Mouse (Mus musculus) heart, postnatal 0 days (tissue): ENCODE results near the gene Tmem198b. TPM values are rescaled to one million over a fixed set of nuclear protein-coding genes. Genes with fewer than 3 reads are reported as not detected.
"Not testable (repeated sequence)": the region's sequence is repeated elsewhere in the genome, so short reads cannot be mapped to it uniquely, and the experiment has no call there.

Experiments
- ATAC-seq: fragments of 200-750 bp; cut with Nextera tagmentation; 2 replicates; pipeline ENCODE4 v1.8.0; 2017; ENCODE audit warnings: low read depth, moderate number of reproducible peaks, moderate library complexity; ENCODE audit not compliant: insufficient read depth
- DNase-seq: peaks from one replicate; pipeline ENCODE4 v3.0.0-alpha.2; 2016; ENCODE audit warnings: low spot score
- H3K27ac ChIP-seq: fragments of 300-500 bp; sonication (generic); 2 replicates; pipeline ENCODE4 v1.5.1; 2014; ENCODE audit warnings: low read depth, mild to moderate bottlenecking
- H3K27me3 ChIP-seq: fragments of 300-500 bp; sonication (generic); 2 replicates; pipeline ENCODE4 v1.6.1; 2014; ENCODE audit warnings: low read length, mixed read lengths; ENCODE audit not compliant: control insufficient read depth, insufficient read depth
- H3K36me3 ChIP-seq: fragments of 300-500 bp; sonication (generic); replicated peaks from 2 replicates; pipeline ENCODE4 v1.6.1; 2014; ENCODE audit warnings: low read length, mixed read lengths; ENCODE audit not compliant: control insufficient read depth, insufficient read depth
- H3K4me1 ChIP-seq: fragments of 300-500 bp; sonication (generic); 2 replicates; pipeline ENCODE4 v1.6.1; 2014; ENCODE audit warnings: antibody characterized with exemption; ENCODE audit not compliant: control insufficient read depth, insufficient read depth
- H3K4me2 ChIP-seq: fragments of 300-500 bp; sonication (generic); 2 replicates; pipeline ENCODE4 v1.6.1; 2014; ENCODE audit warnings: low read depth, mild to moderate bottlenecking, low read length, moderate library complexity
- H3K4me3 ChIP-seq: fragments of 300-500 bp; sonication (generic); 2 replicates; pipeline ENCODE4 v1.5.1; 2014; ENCODE audit warnings: low read depth, low read length
- H3K9ac ChIP-seq: fragments of 300-500 bp; sonication (generic); replicated peaks from 2 replicates; pipeline ENCODE4 v1.6.1; 2014; ENCODE audit warnings: low read depth, low read length, mixed read lengths
- H3K9me3 ChIP-seq: fragments of 300-500 bp; sonication (generic); replicated peaks from 2 replicates; pipeline ENCODE4 v1.6.1; 2016; ENCODE audit warnings: low read length; ENCODE audit not compliant: control insufficient read depth
- CTCF ChIP-seq: IDR thresholded peaks from 2 replicates; pipeline ENCODE4 v1.5.1; 2016; ENCODE audit warnings: antibody characterized with exemption, control low read depth, low read depth
- EP300 ChIP-seq: IDR thresholded peaks from 2 replicates; pipeline ENCODE4 v1.6.1; 2016; ENCODE audit warnings: antibody characterized with exemption, low read depth
- WGBS: fragments of 180-500 bp; shearing (Covaris S2); extraction: QIAGEN DNeasy Blood & Tissue Kit; methylation state at CpG from one replicate; pipeline ENCODE4 v1.1.7; 2014; 5-methylcytosine and 5-hydroxymethylcytosine counted together
- polyA plus RNA-seq: library from polyadenylated mRNA; unstranded; fragments of >200 nt; fragmentation: Nextera tagmentation; extraction: Ambion mirVana; gene quantifications from 2 replicates; pipeline ENCODE4 v1.2.1, GENCODE M21; 2015
- total RNA-seq: library from RNA; depleted of rRNA; stranded (reverse); fragments of >200 nt; gene quantifications from 2 replicates; pipeline ENCODE4 v1.2.3, GENCODE M21; 2014; ENCODE audit warnings: low replicate concordance

Gene Tmem198b
- total and polyA plus RNA-seq, 2 experiments from 2014 or later: 11.6 to 24.4 TPM

GRCm38 (mm10) chr10:128843260-128843659 lies 39.1 kb upstream of the Tmem198b start:
- Histone ChIP-seq H3K36me3 (peaks cover 40% of the 10 kb centered on the region), H3K4me3 (no peak overlapping the region), H3K4me1 (no peaks in the 10 kb centered on the region), H3K27ac (no peak overlapping the region), H3K9me3 (no peaks in the 10 kb centered on the region), H3K4me2 (no peak overlapping the region), H3K27me3 (no peaks in the 10 kb centered on the region), H3K9ac (no peak overlapping the region)
- 93% methylated on average over 5 of the region's 5 CpGs for WGBS
- DNase-seq (no peak), ATAC-seq (no peak)
- no peak for TF ChIP-seq CTCF
- no peak for TF ChIP-seq EP300

- H3K27me3 ChIP-seq: no peaks in the 10 kb centered on the region
- no peaks in the 10 kb centered on the region for H3K4me1 ChIP-seq
- ATAC-seq (no peak), DNase-seq (no peak)
- H3K4me3 ChIP-seq: no peak overlapping the region
- no peak overlapping the region for H3K9ac ChIP-seq
- no peak overlapping the region for H3K27ac ChIP-seq
- H3K4me2 ChIP-seq: no peak overlapping the region
- peaks cover 42% of the 10 kb centered on the region for H3K36me3 ChIP-seq
- no peaks in the 10 kb centered on the region for H3K9me3 ChIP-seq
- TF ChIP-seq EP300 (no peak), CTCF (no peak)
These were observed 36.4 kb upstream of the Tmem198b start for GRCm38 (mm10) chr10:128840612-128841011.

GRCm38 (mm10) chr10:128839434-128839833 lies 35.3 kb upstream of the Tmem198b start:
- Histone ChIP-seq H3K9me3 (no peaks in the 10 kb centered on the region), H3K4me1 (no peaks in the 10 kb centered on the region), H3K36me3 (peaks cover 39% of the 10 kb centered on the region), H3K4me3 (no peak overlapping the region), H3K4me2 (no peak overlapping the region), H3K9ac (no peak overlapping the region), H3K27ac (no peak overlapping the region), H3K27me3 (no peaks in the 10 kb centered on the region)
- no peak for ATAC-seq
- no peak for TF ChIP-seq EP300
- no peak for TF ChIP-seq CTCF
- no peak for DNase-seq

- no peaks in the 10 kb centered on the region for H3K27me3 ChIP-seq
- no peaks in the 10 kb centered on the region for H3K4me1 ChIP-seq
- no peak overlapping the region for H3K4me2 ChIP-seq
- TF ChIP-seq EP300 (no peak), CTCF (no peak)
- ATAC-seq (no peak), DNase-seq (no peak)
- H3K9ac ChIP-seq: no peak overlapping the region
- H3K36me3 ChIP-seq: peaks cover 39% of the 10 kb centered on the region
- no peaks in the 10 kb centered on the region for H3K9me3 ChIP-seq
- H3K4me3 ChIP-seq: no peak overlapping the region
- H3K27ac ChIP-seq: no peak overlapping the region
These were observed 33.2 kb upstream of the Tmem198b start for GRCm38 (mm10) chr10:128837400-128837799.

- H3K27ac ChIP-seq: no peak overlapping the region
- no peak for TF ChIP-seq CTCF
- no peak for TF ChIP-seq EP300
- no peaks in the 10 kb centered on the region for H3K9me3 ChIP-seq
- no peak overlapping the region for H3K4me2 ChIP-seq
- no peak overlapping the region for H3K4me3 ChIP-seq
- no peak for ATAC-seq
- H3K4me1 ChIP-seq: peaks cover 10% of the 10 kb centered on the region
- H3K36me3 ChIP-seq: peaks cover 16% of the 10 kb centered on the region
- H3K9ac ChIP-seq: no peak overlapping the region
- no peak for DNase-seq
- no peaks in the 10 kb centered on the region for H3K27me3 ChIP-seq
- WGBS: 96% methylated on average over 9 of the region's 9 CpGs
These were observed 19.7 kb upstream of the Tmem198b start for GRCm38 (mm10) chr10:128823821-128824220.

GRCm38 (mm10) chr10:128823087-128823486 lies 18.9 kb upstream of the Tmem198b start:
- H3K9ac ChIP-seq: not testable (repeated sequence)

More at GRCm38 (mm10) chr10:128823087-128823486, 18.9 kb upstream of the Tmem198b start:
- DNase-seq, H3K27ac ChIP-seq, H3K9me3 ChIP-seq, H3K4me1 ChIP-seq, H3K27me3 ChIP-seq, ATAC-seq: not testable (repeated sequence)
- WGBS: 77% methylated on average over 4 of the region's 4 CpGs
- H3K4me2 ChIP-seq: peak overlapping the region; percentile 69; the same call in 1 of the 2 replicates
- H3K4me3 ChIP-seq: peak overlapping the region; percentile 83; the same call in 1 of the 2 replicates
- H3K36me3 ChIP-seq: peaks cover 21% of the 10 kb centered on the region
